Mouse (Mus musculus): ENCODE measurements at regions not wholly inside any gene's neighbourhood (a gene's known extent, or its start where the extent isn't known, plus 50 kb on each side); places are given as distances from the start of the nearest gene placed in this dataset.

DNA sequence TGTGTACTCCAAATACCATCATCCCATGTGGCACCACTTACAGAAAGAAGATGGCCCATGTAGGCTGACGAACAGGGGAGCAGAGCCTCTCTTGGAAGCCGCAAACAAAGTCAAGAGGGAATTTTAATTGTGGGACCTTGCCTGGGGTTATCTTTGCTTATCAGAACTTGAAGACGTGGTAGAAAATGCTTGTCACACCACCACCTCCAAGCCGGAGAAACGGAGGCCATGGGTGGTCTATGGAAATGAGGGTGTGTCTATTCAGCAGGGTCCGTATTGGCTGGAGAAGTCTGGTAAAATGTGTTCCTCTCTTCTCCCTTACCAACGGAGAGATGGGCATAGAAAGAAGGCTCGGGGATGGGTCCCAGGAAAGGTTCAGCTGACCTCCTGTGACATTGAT, 313.6 kb downstream of the Sox9 start:
- no peak for DNase-seq (ENCODE audit: low spot score)

DNA sequence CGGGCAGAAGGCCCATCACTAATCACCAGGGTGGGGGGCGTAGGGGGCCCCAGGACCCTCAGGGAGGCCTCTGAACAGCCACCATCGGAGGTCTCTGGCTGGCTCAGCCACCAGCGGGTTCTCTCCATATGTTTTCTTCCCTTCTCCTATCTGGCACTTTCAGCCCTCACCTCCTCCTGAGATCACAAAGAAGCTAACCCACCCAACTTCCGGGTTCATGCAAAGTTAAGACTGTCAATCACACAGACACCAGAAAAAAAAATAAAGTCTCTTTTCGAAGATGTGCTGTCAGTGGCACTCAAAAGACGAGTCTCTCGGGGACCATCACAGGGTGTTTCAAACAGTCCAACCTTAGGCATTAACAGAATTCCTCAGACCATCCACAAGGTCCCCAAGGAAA, 314.2 kb downstream of the Sox9 start:
- no peak for DNase-seq (ENCODE audit: low spot score)

DNA sequence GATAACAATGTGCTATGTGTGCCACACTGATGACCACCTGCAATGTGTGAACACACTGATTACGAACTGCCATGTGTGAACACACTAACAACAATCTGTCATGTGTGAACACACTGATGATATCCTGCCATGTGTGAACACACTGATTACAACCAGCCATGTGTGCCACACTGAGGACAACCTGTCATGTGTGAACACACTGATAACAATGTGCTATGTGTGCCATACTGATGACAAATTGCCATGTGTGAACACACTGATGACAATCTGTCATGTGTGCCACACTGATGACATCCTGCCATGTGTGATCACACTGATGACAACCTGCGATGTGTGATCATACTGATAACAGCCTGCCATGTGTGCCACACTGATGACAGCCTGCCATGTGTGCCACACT, 316.3 kb downstream of the Sox9 start:
- DNase-seq (ENCODE audit: low spot score) = no peak

DNA sequence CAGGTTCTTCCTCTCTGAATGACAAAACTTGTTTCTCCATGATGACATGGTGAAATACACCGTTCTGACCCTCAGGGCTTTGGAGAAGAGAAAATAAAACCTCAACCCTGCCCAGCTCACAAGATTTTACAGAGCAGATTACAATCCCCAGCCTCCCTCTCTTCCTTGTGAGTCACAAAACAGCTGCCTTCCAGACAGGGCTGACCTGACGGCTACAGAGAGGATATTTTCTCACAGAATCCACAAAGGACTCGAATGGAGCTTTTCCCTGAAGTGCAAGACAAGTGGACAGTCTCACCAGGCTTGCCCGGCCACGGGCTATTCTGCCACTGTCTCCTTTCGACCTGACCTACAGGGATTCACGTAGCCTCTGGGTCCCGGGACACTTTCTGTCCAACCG, 318.8 kb downstream of the Sox9 start:
- DNase-seq (ENCODE audit: low spot score) = peak; percentile 37

DNA sequence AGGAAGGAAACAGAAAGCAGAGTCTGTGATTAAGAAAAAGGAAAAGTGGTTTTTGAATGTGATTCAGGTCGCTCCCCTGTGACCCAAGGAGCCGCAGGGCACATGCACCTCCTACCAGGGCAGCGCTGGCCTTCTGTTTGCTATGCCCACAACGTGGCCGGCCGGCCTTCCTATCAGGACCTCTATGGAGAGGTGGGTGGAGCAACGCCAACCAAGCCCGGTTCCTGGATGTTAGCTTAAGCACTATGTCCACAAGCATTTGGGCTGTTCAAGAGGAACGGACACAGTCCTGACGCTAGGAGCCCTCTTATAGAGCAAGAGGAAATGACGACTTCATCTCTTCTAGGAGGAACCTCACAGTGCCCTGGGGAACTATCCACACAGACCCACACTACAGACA, 319.5 kb downstream of the Sox9 start:
- DNase-seq (ENCODE audit: low spot score) = peak; percentile 76

DNA sequence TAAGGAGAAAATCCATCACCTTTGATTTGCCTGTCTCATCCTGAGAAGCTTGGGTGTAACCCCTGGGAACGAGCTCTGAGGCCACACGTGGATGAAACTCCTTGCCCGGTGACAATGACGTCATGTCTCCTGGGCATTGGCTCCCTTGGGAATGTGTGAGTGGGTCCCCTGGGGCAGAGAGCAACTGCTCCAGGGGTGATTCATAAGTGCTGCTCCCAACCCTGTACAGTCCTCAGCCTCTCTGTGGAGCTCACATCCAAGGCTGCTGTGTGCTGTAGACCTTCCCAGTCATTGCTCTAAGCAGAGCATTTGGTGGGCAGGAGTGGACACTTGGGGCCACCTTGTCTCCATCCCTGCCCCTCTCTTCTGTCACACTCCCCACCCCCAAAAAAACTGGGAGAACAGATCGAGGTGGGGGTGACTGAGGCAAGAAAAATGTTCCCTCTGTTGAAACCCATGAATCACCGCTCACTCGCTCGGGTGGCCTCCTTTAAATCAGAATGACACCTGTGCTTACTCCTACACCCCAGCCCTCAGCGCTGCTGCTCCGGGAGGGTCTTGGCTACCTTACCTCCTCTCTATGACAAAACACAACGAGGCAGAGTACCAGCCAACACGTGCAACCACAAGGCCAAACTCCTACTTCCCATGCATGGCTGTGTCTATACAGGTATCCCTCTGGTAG, 321.3 kb downstream of the Sox9 start:
- peak; percentile 22 for DNase-seq (ENCODE audit: low spot score)

DNA sequence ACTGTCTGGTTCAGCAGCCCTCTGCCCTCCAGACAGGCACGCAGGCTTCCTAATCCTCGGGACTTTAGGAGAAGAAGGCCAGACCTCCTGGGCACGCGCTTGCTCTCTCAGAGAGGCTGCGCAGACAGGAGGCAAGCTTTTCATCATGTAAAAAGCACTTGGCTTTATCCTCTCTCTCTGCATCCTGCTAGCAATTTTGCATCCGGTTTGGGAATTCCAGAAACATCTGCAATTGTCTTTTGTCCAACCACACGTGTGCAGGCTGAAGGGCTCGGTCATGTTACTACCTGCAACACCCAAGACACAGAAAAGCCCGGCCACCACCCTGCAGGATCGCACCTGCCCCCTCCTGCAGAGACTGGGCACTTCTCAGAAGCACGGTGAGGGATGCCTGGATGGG, 323.3 kb downstream of the Sox9 start:
- DNase-seq (ENCODE audit: low spot score) = no peak

DNA sequence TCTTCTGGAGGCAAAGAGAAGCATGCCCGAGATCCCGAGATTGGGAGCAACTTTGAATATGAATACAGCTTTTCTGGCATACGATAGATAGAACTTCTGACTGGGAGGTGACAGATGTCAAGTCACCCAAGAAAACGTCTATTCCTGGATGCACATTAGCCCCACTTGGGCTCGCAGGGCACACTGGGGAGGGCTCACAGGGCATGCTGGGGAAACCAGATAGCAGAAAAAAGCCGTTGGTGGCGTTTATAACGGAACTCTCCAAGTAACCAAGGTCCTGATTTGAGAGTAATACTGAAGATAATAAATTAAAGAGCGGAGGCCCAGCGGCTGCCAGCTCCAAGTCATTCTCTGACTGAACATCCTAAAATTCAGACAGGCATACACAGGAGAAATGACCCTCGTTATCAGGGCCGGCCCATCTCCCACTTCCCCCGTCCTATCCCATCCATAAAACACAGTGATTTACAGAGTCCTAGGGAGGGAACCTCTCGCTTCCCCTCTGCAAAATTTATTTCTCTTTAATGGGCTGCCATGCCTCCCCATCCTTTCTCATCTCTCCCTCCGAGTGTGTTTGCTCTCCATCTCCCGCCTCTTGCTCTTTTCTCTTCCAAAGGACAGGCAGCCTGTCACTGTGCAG, 325.3 kb downstream of the Sox9 start:
- no peak for DNase-seq (ENCODE audit: low spot score)

DNA sequence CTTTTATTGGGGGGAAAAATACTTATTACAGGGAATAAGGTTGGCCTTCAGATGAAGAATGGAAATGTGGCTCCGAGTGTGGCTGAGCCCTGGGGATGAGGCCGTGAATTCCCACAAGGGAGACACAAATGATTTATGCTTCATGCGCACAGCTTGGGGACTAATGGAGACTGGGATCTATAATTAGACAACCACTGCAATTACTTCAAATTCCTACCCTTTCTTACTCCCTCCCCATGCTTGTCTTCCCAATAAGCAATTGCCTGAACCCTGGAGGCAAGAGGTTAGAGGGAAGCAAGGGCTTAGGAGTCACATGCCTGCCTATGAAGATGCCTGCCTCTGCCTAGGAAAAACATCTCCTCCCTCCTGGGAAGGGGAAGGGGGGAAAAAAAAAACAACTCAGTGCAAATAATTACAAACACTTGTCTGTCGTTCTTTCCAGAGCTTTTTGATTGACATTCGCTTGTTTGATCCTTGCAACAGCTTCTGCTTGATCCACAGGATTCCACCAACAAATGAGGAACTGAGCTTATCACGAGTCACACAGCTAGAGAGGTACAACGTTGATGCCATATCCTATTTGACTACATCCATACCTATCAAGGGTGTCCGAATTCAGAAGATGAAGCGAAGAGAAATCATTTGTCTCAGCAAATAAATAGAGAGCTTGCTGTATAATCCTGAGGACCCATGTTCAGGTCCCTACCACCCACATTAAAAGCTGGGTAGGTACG, 326.1 kb downstream of the Sox9 start:
- no peak for DNase-seq (ENCODE audit: low spot score)

DNA sequence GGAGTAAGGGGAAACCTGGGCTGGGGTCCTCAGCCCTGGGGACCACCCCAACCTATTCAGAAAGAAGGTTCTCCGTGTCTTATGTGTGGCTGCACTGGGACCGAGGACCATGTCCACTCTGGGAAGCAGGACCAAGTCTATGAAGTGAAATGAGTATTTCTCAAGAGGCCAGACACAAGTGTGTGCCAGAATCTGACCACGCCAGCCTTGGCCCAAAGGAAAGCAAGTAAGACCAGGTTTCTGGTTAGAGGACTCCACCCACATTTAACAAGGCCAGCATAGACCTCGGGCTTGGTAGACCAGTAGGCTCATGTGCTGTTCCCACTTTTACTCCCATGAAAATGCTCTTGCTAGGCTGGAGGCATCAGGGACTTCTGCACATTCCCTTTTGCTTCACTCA, 327.1 kb downstream of the Sox9 start:
- peak; percentile 20 for DNase-seq (ENCODE audit: low spot score)

DNA sequence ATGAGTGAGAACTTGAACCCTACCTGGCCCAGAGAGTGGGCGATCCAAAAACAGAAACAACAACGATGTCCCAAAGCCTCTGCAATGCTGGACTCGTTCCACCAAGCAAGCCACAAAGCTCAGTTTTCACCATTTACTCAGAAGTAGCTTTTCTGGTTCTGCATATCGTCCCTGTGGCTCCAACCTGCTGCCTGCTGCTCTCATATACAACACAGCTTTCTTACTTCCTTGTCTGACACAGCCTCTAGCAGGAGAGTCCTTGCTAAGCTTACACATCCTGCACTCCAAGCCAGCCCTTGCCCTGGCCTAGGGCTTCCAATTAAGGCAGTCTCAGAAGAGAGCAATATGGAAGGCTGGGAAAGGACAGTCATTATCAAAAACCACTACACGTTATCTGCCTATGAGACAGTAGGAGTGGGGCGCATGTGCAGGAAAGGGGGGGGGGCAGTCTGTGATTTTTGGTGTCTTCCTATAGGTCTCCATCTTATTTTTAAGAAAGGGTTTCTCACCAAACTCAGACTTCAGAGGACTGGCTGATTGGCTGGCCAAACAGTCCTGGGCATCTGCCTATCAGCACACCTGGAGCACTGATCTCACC, 331.3 kb downstream of the Sox9 start:
- no peak for DNase-seq (ENCODE audit: low spot score)

DNA sequence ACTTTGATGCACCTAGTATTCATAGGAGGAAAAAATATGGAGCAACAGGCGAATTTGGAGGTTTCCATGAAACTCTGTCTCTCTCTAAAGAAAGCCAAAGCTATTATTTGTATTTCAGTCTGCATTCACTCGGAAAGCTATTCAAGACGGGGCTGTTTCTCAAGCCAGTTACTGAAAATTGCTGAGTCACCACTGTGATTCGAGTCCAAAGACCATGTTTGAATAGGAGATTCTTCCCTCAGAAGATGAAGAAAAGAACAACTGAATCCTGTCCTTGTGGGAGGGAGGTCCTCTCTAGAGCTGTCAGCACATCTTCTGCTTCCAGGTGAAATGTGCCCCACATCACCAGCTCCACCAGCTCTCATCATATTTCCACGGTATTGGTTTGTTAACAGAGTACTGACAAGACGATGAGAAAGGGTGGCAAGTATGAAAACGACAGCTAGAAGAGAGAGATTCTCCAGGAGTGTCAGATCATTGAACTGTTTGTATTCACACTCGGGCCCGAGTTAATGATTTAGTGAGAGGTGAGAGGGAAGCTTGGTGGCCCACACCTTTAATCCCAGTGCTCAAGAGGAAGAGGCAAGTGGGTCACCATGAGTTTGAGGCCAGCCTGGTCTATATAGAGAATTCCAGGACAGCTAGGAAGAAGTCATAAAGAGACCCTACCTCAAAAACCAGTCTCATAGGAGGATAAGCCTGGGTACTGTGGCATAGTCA, 335.3 kb downstream of the Sox9 start:
- no peak for DNase-seq (ENCODE audit: low spot score)

DNA sequence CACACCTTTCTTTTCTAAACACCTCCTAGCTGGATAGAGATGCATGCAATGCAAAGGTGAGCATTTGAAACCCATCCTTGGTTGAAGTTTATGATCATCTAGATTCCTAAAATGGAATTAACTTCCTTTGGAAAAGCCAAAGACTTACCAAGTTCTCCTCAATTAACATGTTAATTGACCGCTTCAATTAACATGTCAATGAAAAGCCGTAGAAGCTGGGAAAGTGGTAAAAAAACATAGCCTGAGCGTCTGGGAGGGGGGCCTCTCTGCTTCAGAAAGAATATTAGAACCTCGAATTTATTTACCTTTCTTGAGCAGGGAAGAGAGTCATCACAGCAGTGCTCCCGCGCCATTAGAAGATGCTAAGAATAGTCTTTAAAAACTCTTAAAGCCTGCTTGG, 338.5 kb downstream of the Sox9 start:
- DNase-seq (ENCODE audit: low spot score) = no peak

DNA sequence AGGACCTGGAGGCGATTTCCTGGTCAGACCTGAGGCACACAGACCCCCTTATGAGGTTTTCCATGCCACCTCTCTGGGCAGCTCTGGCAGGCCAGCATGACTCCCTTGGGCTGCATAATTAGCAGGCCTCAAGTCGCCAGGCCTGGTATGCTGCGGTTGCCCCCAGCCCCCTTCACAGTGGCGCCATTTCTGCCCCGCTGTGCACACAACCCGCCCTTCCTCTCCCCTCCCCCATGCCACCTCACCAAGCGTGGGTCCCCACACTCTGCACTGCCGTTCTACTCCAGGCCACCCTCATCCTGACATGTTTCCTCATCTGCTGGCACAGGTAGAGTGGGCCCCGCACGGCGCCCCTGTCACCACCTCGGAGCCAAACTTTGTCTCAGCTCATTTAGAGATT, 339.3 kb downstream of the Sox9 start:
- DNase-seq (ENCODE audit: low spot score) = no peak

DNA sequence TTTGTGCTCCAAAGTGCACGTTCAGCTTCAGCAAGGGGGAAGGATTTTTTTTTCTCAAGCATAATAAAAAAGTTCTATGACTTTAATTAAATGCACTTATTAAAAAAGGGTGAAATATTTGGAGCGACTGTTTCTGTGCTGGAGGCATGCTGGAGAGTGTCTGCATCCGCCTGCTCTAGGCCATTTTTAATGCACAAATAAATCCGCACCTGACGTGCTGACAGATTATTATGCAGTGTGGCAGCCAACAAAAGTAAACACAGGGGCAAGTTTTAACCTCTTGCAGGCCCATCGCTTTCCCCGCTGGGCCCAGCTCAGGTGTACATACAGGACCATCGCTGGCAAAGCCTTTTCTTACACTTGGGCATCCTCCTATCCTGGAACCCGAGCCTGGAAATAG, 340.1 kb downstream of the Sox9 start:
- DNase-seq (ENCODE audit: low spot score) = no peak

DNA sequence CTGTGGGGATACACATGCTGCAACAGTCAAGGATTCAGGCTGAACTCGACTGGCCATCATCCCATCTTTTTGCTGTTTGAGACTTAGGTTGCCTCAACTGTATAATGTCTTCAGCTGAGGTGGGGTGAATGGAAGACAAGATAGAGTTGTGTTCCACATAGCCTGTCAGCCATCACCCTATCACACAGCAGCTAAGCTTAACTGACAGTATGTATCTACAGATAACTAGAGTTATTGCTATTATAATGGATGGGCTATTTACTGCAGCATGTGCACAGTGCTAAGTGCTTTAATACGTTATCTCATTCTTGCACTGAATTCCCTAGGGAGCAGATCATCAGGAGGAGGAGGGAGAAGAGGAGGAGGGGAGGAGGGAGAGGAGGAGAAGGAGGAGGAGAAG, 340.9 kb downstream of the Sox9 start:
- DNase-seq (ENCODE audit: low spot score) = no peak

DNA sequence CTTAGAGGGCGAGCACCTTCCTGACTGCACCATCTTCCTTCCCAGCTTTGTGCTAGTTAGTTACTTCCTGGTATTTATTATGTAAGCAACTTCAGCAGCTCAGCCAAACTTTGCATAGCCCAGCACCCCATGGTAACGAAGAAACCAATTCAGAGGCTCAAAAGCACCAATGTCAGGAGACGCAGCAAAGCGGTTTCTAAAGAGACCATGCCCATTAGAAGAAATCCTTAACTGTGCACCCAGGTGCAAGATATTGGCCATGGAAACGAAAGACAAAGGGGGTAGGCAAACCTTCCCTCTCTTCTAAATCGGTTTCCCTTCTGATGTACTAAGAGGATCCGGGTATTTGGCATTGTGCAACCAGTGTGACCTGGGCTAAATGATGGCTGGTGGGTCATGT, 343.8 kb downstream of the Sox9 start:
- no peak for DNase-seq (ENCODE audit: low spot score)

DNA sequence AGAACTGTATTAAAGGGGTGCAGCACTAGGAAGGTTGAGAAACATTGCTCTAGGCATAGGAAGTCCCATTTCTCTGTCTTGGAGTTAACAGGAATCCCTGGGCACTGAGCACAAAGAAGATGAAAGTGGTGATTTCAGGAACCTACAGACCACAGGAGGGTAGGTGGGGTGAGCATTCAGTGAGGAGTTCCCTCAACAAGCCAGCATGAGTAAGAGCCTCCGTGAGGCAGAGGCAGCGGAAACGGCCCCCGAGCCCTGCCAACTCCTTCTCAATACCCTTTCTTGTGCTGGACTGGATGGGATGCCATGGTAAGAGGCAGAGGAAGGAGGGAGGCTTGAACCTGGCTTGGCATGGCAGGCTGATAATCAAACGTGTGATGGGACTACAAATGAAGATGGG, 347.2 kb downstream of the Sox9 start:
- DNase-seq (ENCODE audit: low spot score) = no peak

DNA sequence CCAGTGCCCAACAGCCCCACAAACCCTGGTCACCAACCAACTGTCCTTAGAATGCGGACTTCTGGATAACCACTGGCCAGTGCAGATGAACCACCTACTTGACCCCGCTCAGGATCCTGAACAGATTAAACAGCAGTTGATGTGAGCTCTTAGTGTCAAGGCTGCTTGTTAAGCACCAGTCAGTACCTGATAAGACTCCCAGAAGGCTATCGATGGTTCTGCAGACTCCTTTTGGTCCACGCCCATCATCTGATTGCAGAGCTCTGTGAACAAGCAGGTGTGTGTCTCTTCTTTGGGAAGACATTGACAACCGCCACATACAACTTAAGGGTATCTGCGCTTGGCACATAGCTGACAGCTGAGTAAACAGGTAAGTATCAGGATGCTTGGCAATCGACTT, 348.0 kb downstream of the Sox9 start:
- no peak for DNase-seq (ENCODE audit: low spot score)

DNA sequence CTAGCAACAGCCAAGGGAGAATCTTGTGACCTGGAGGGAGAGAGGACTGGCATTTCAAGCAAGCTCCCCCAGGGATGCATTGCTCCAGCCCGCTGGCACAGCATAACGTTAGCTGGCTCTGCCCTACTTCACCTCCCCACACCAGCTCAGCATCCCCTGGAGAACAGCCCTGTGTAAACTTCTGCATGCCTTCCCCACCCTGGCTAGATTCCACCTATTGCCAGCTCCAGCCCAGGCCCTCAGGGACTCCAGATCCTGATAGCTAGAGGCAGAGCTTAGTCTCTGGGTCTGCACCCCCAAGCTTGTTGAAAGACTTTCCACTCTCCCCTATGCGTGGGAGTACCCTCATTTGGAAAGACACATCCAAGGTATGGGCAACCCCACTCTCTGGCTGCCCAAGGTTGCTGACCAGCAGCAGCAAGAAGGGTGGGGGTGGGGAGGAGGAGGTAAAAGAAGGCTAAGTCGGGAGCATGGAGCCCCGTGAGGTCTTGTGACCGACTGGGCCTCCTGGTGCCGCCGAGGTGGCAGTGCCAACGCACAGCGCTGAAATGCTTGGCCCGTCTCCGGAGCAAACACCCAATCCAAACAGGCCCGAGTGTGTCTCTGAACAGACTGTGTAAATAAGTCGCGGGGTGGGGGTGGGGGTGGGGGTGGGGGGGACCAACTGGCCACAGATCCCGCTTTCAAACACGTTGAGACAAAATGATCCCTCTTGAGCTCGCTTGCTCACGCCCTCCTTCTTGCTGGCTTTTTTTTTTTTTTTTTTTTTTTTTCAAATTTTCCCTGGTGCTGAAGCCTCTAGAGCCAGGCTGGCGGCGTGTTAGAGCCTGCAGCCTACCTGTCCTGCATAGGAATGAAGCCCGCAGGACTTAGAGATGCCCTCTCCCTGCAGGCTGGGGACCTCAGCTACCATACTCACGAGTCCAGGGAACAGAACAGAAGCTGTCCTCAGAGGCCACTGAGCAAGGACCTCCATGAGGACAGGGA, 350.3 kb downstream of the Sox9 start:
- DNase-seq (ENCODE audit: low spot score) = no peak

DNA sequence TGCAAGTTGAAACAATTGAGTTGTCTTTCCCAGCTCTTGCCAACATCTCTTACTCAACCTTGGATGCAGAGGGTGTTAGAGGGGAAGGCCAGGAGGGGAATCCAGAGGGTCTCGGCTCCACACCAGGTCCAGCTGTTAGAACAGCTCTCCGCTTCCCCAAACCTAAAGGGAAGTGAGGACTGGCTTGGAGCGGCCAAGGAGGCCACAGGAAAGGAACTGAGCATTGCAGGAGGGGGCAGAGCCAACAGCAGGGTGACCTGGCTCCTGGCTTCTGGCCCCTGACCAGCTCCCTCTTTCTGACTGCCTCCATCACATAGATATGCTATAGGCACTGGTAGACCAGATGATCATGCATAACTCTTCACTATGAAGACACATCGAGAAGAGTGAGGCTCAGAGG, 351.4 kb downstream of the Sox9 start:
- DNase-seq (ENCODE audit: low spot score) = no peak

All from MN1 (cell line).